Mouse (Mus musculus) central nervous system, embryonic 18 days (tissue): ENCODE measurements around the gene Slc25a12. TPM values are rescaled to one million over a fixed set of nuclear protein-coding genes. Genes with fewer than 3 reads are reported as not detected.

Experiments
- polyA plus RNA-seq: library from polyadenylated mRNA; depleted of rRNA; stranded (reverse); fragments of >200 nt; gene quantifications from 2 replicates; pipeline ENCODE4 v1.2.3, GENCODE M21; 2012; rRNA removed

The Slc25a12 gene
- 75.1 and 81.3 TPM in 2 replicates for polyA plus RNA-seq

DNA sequence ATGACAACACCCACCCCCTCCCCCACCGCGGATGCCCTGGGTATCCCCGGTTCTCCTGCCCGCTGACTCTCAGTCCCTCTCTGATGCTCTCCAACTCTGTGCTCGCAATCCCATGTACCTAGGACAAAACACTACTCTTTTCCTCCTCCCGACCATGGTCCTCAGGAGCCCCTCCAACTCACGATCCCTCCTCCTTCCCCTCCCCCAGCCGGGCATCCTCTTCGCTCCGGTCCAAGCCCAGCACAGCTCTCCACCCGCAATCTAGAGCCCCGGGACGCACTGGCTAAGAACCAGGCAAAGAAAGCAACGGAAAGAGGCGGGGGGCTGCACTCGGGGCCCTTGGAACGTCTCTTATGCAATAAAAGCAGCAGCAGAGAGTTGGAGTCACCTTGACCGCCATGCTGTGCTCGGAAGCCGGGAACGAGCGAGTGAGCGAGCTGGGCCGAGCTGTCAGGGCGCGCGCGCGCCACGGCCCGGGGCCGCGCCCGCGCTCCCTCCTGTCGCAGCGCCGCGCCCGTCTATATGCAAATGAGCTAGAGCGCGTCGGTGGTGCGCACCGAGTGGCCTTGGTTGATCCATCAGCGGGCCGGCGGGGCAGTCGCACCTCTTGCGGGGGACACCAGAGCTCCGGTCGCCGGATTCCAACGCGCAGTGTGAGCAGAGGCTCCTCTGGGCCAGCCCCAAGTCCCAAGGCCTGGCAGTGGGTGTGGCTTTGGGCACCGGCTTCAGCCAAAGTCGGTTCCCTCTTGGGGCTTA is at the start of gene Slc25a12:
Slc25a12 (minus strand) TSS at position 625 of the 756 bp plus-strand sequence.

GRCm38 (mm10) chr2:71388951-71389763 is 21.6 kb upstream of the Slc25a12 start, which contains the start of gene Hat1:
Gene Hat1 (plus strand): TSS chr2:71388958.

Other genes with a start within 250 kb of the Slc25a12 start
- 6.7 and 8.0 TPM in 2 replicates for gene Cybrd1, start 249.8 kb downstream of the Slc25a12 start, polyA plus RNA-seq
- 286 and 296 TPM in 2 replicates for gene Dync1i2, start 156.0 kb downstream of the Slc25a12 start, polyA plus RNA-seq
- gene Hat1, start 21.2 kb upstream of the Slc25a12 start, polyA plus RNA-seq = 30.2 and 34.3 TPM in 2 replicates
- 60.7 and 64.9 TPM in 2 replicates for gene Metap1d, start 85.5 kb upstream of the Slc25a12 start, polyA plus RNA-seq
- 93.0 and 114 TPM in 2 replicates for gene Dlx1, start 160.4 kb upstream of the Slc25a12 start, polyA plus RNA-seq
- gene Dlx2, start 179.0 kb upstream of the Slc25a12 start, polyA plus RNA-seq = 11.3 and 19.8 TPM in 2 replicates